Mouse (Mus musculus): ENCODE results near the gene Ly6g6c.

- TF ChIP-seq CTCF (IDR thresholded peaks at IDR 0.05; ENCODE audit: low read depth, low read length), result no peak
- peak; percentile 49 for TF ChIP-seq POLR2A (IDR thresholded peaks at IDR 0.05; ENCODE audit: insufficient read depth, low read length)
- TF ChIP-seq EP300 (IDR thresholded peaks at IDR 0.05; ENCODE audit: insufficient read depth, low read depth, low read length), result no peak
These were observed 14.9 kb upstream of the Ly6g6c start for GRCm38 (mm10) chr17:35050126-35050750.

Data from ES-Bruce4 (cell line).